Mouse (Mus musculus) left cerebral cortex, postnatal 10 days (tissue): ENCODE measurements around the gene Gm5767. TPM values are rescaled to one million over a fixed set of nuclear protein-coding genes. Genes with fewer than 3 reads are reported as not detected.

ENCODE experiments used
- total RNA-seq, 2 experiments: library from RNA; stranded (reverse); gene quantifications; 2 replicates each; pipeline ENCODE4 v1.2.3; 2021

Gene Gm5767
- total RNA-seq, 2 experiments from 2014 or later, result not detected

Other genes with a start within 250 kb of the Gm5767 start
- gene Mettl22, start 210.0 kb upstream of the Gm5767 start, total RNA-seq, result 10 to 100 TPM; 35.5 to 37.6 TPM
- gene Abat, start 167.3 kb upstream of the Gm5767 start, total RNA-seq, result 100 to 1,000 TPM; 132 to 140 TPM
- gene Pmm2, start 43.1 kb upstream of the Gm5767 start, total RNA-seq, result 10 to 100 TPM; 30.3 to 34.4 TPM
- 10 to 100 TPM; 11.6 to 12.7 TPM for gene Tmem186, start 43.1 kb upstream of the Gm5767 start, total RNA-seq
- 10 to 100 TPM; 10.7 to 12.3 TPM for gene Carhsp1, start 8.6 kb upstream of the Gm5767 start, total RNA-seq
- gene Usp7, start 111.5 kb downstream of the Gm5767 start, total RNA-seq, result 100 to 1,000 TPM; 163 to 164 TPM
- 100 to 1,000 TPM; 122 to 127 TPM for gene 1810013L24Rik, start 149.3 kb downstream of the Gm5767 start, total RNA-seq